Mouse (Mus musculus) G1E (cell line): ENCODE measurements around the gene Otor.

Source experiments
- CTCF ChIP-seq: IDR thresholded peaks from 2 replicates; pipeline ENCODE4 v1.5.1; 2012; ENCODE audit warnings: low read depth, low read length, inconsistent platforms, mixed read lengths
- GATA1 ChIP-seq: IDR thresholded peaks from 2 replicates; pipeline ENCODE4 v1.6.1; 2012; ENCODE audit warnings: borderline replicate concordance, low read length, inconsistent platforms, mixed read lengths
- GATA2 ChIP-seq: IDR thresholded peaks from 2 replicates; pipeline ENCODE4 v1.6.1; 2012; ENCODE audit warnings: low read depth, low read length, inconsistent platforms, borderline replicate concordance
- POLR2AphosphoS5 ChIP-seq: IDR thresholded peaks from 2 replicates; pipeline ENCODE4 v1.6.1; 2012; ENCODE audit warnings: low read depth, low read length, inconsistent platforms; ENCODE audit not compliant: insufficient replicate concordance
- TAL1 ChIP-seq: conservative IDR thresholded peaks from 2 replicates; pipeline ENCODE4 v1.6.1; 2012; ENCODE audit warnings: low read depth, low read length, inconsistent platforms, mixed read lengths

DNA sequence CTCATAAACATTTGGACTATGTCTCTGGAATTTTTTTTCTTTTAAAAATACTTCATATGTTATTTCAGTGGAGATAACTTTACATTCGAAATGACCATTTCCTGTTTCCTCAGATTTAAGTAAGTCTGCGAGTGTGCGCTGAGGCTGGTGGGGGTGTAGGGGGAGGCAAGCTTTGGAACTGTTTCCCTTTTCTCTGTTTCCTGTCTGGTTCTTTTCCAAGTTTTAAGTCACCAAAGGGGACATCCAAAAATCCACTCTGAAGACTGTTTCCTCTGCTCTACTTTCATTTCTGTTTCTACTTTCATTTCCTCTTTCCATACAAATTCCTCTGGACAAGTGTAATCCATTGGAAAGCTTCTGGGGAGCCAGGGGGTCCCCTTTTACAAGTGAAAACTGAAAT lies 3.4 kb downstream of the Otor start:
- TF ChIP-seq CTCF (no peak), GATA1 (no peak), POLR2AphosphoS5 (no peak), TAL1 (no peak), GATA2 (no peak)
